Mouse (Mus musculus) brain, embryonic 14.5 days (tissue): Measurements from ENCODE around the gene Nr4a1.

Source experiments
- CTCF ChIP-seq: fragments of 200-500 bp; IDR thresholded peaks from 2 replicates; pipeline ENCODE4 v1.5.1; 2012; ENCODE audit warnings: inconsistent platforms, mild to moderate bottlenecking, moderate library complexity, borderline replicate concordance; ENCODE audit not compliant: insufficient read depth, insufficient read length; ENCODE audit errors: extremely low read depth
- POLR2A ChIP-seq: fragments of 200-500 bp; IDR thresholded peaks from 2 replicates; pipeline ENCODE4 v1.6.1; 2012; ENCODE audit warnings: mild to moderate bottlenecking, inconsistent platforms, borderline replicate concordance; ENCODE audit not compliant: poor library complexity, insufficient read depth, insufficient read length, severe bottlenecking; ENCODE audit errors: extremely low read depth

- TF ChIP-seq POLR2A (no peak), CTCF (no peak)
These were observed 54.6 kb downstream of the Nr4a1 start for GRCm38 (mm10) chr15:101308440-101309348.
